Mouse (Mus musculus) Patski (cell line): ENCODE results near the gene Plcb1. TPM values are rescaled to one million over a fixed set of nuclear protein-coding genes. Genes with fewer than 3 reads are reported as not detected.
A peak's percentile ranks its signal among the peaks of the same experiment; 100 is the strongest.

Experiments used
- ATAC-seq: fragments of 100-300 bp; one replicate; pipeline ENCODE4 v1.8.0; 2021
- CTCF ChIA-PET: fragments of 350-600 bp; sonication (Branson Sonifier 250); formaldehyde crosslinking; loops from one replicate; lab custom pipeline; 2022; ENCODE audit warnings: inconsistent platforms; lab: Charles Lee
- POLR2A ChIA-PET: fragments of 350-600 bp; sonication (Branson Sonifier 250); formaldehyde crosslinking; loops from one replicate; lab custom pipeline; 2022; ENCODE audit warnings: antibody characterized with exemption, inconsistent platforms; lab: Charles Lee
- DNase-seq: peaks from one replicate; pipeline ENCODE4 v3.0.0-alpha.2; 2011; ENCODE audit warnings: low read depth, low spot score
- H3K27me3 ChIP-seq: fragments of 371-371 bp; one replicate; pipeline ENCODE4 v1.5.1; 2021
- CTCF ChIP-seq: fragments of 100-300 bp; IDR thresholded peaks from one replicate; pipeline ENCODE4 v1.5.1; 2021
- in situ Hi-C: fragments of 300-500 bp; cut with MboI; formaldehyde crosslinking; loops from 3 replicates; pipeline ENCODE4 v1.11.1; 2018; ENCODE audit warnings: low pct_unique_long_range_greater_than_20kb, mixed read lengths
- polyA plus RNA-seq: library from polyadenylated mRNA; unstranded; gene quantifications from one replicate; pipeline ENCODE4 v1.2.3, GENCODE M21; 2021

The Plcb1 gene
- polyA plus RNA-seq, 1 experiment from 2014 or later: 0.09 TPM

GRCm38 (mm10) chr2:135242662-135243316 is 456.9 kb downstream of the Plcb1 start:
- POLR2A ChIA-PET: no interaction called here
- H3K27me3 ChIP-seq: no peaks in the 10 kb centered on the region
- CTCF ChIA-PET: interaction anchor here (1.2 to 2.0 kb wide), 2 partner anchors 10 to 1487 kb away, joined by 3 to 4 read pairs; no protein-coding TSS in a partner anchor
- no peak for DNase-seq
- TF ChIP-seq CTCF: no peak
- in situ Hi-C loops: no loop called here
- ATAC-seq: no peak

DNA sequence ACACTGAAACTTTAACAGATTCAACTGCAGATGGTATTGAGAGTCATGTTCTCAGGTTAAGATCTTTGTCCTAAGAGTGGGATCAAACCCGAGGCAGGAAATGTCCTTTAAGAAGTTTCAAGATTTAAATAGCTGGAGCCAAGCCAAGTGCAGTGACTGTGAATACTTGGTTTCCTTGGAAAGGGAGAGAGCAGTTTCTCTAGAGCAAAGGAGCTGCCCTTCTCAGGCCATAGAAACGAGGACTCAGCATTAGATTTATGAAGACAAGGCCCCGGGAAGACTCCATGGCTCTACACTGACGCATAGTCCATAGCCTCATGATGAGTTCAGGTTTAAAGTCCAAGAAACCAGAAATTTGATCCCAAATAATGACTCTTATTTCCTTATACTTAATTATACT is 457.9 kb downstream of the Plcb1 start:
- in situ Hi-C loops: no loop called here
- DNase-seq: no peak
- CTCF ChIA-PET: interaction anchor here (1.2 kb wide), 1 partner anchor 1488 kb away, joined by 3 read pairs; no protein-coding TSS in a partner anchor
- POLR2A ChIA-PET: no interaction called here
- ATAC-seq: no peak
- no peak for TF ChIP-seq CTCF
- no peaks in the 10 kb centered on the region for H3K27me3 ChIP-seq

GRCm38 (mm10) chr2:135249925-135250324 is 464.1 kb downstream of the Plcb1 start:
- CTCF ChIA-PET: no interaction called here
- ATAC-seq: no peak
- in situ Hi-C loops: no loop called here
- POLR2A ChIA-PET: no interaction called here
- no peak for DNase-seq
- no peaks in the 10 kb centered on the region for H3K27me3 ChIP-seq
- TF ChIP-seq CTCF: no peak

DNA sequence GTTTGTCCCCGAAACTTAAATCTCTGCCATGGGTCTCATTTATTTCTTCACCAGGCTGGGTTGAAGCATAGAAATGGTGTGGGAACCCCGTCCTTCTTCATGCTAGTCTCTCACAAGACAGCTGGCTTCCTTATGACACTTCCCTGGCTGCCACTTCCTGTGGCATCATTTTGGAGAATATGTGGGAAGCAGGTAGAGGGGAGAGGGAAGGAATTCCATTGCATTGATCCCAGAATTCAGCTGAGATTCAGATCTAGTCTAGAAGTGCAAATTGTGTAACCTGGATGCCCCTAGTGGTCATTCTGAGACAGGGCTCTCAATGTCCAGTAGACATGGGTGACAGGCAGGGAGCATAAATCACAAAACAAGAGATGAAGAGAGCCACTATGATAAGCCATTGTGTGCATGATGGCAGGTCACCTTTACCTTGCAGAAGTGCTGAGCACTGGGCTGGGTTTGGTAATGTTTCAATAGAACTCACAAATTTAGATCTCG is 466.0 kb downstream of the Plcb1 start:
- ATAC-seq (no peak), DNase-seq (no peak)
- ChIA-PET POLR2A (no interaction called here), CTCF (interaction anchor here (0.9 kb wide), 2 partner anchors 12 to 20 kb away, joined by 3 read pairs; no protein-coding TSS in a partner anchor)
- H3K27me3 ChIP-seq: peaks cover 10% of the 10 kb centered on the region
- in situ Hi-C loops: no loop called here
- TF ChIP-seq CTCF: peak; percentile 61

DNA sequence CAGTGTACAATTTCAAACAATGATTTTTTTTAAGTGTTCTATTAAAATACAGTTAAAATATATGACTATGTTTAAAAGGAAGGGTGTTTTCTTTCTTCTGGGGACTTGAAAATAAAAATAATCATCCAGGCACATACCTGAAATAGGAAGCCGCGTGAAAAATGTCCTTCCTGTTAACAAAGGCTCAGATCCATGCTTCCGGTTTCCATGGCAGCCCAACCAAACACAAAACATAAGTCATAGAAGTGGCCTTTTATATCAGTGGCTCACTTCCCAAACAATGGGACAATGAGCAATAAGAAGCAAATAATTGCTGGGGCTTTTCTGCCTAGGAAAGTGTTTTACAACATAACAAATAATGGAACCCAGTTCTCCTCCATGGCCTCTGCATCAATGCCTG is 473.3 kb downstream of the Plcb1 start:
- ChIA-PET POLR2A (no interaction called here), CTCF (no interaction called here)
- peaks cover 10% of the 10 kb centered on the region for H3K27me3 ChIP-seq
- no peak for TF ChIP-seq CTCF
- no peak for ATAC-seq
- in situ Hi-C loops: no loop called here
- DNase-seq: no peak

- in situ Hi-C loops: no loop called here
- ATAC-seq: no peak
- DNase-seq: no peak
- no peak for TF ChIP-seq CTCF
- H3K27me3 ChIP-seq: no peaks in the 10 kb centered on the region
- ChIA-PET CTCF (interaction anchor here (0.9 kb wide), 1 partner anchor 11 kb away, joined by 3 read pairs; no protein-coding TSS in a partner anchor), POLR2A (no interaction called here)
Observed at GRCm38 (mm10) chr2:135263943-135264342, 478.1 kb downstream of the Plcb1 start.

GRCm38 (mm10) chr2:135274949-135275348 is 489.1 kb downstream of the Plcb1 start:
- peaks cover 10% of the 10 kb centered on the region for H3K27me3 ChIP-seq
- in situ Hi-C loops: no loop called here
- no peak for TF ChIP-seq CTCF
- DNase-seq: no peak
- ATAC-seq: no peak
- POLR2A ChIA-PET: no interaction called here
- CTCF ChIA-PET: no interaction called here

DNA sequence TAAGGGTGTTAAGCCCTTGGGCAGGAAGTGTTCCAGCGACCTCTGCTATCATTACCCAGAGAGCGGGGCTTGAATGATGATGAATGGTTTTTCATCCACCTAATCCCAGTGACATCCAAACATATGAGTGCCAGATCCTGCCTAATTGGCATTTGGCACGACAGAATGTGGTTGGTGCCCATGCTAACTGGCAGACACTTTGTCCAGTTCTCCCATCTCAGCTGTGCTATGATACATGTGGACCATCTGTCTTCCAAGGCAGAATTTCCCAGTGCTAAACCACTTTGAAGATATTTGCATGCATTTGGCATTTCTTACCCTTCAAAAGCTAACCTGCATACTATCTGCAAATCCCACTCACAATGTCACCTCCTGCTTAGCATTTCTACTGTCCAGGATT is 492.6 kb downstream of the Plcb1 start:
- no peaks in the 10 kb centered on the region for H3K27me3 ChIP-seq
- no peak for DNase-seq
- no peak for ATAC-seq
- ChIA-PET POLR2A (interaction anchor here (0.6 kb wide), 1 partner anchor 349 kb away, joined by 3 read pairs; no protein-coding TSS in a partner anchor), CTCF (no interaction called here)
- no peak for TF ChIP-seq CTCF
- in situ Hi-C loops: no loop called here

- no peak for DNase-seq
Observed at GRCm38 (mm10) chr2:135279026-135279425, 493.2 kb downstream of the Plcb1 start.

DNA sequence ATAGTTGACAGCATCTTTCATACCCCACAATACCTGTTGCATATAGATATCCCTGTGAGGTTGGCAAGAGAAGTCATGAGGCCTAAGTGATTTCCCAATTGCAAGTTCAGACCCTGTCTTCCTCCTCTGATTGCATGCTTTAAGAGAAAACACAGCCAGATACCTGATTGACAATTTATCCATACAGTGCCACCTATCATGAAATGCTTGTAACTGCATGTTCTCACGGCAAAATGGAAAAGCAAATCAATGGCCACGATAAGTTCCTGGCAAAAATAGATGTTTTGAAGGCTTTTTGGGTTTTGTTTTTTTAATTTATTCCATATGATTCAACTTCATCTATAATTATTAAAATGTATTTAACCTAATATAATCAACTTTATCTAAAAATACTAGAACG is 497.9 kb downstream of the Plcb1 start:
- ChIA-PET POLR2A (no interaction called here), CTCF (no interaction called here)
- TF ChIP-seq CTCF: peak; percentile 46
- no peak for DNase-seq
- peaks cover 12% of the 10 kb centered on the region for H3K27me3 ChIP-seq
- in situ Hi-C loops: no loop called here
- no peak for ATAC-seq

More at GRCm38 (mm10) chr2:135279026-135279425, 493.2 kb downstream of the Plcb1 start:
- no peak for ATAC-seq
- in situ Hi-C loops: no loop called here
- no peak for TF ChIP-seq CTCF
- CTCF ChIA-PET: no interaction called here
- no peaks in the 10 kb centered on the region for H3K27me3 ChIP-seq
- POLR2A ChIA-PET: no interaction called here

- ATAC-seq: no peak
- in situ Hi-C loops: no loop called here
- CTCF ChIA-PET: no interaction called here
- DNase-seq: no peak
- H3K27me3 ChIP-seq: peaks cover 22% of the 10 kb centered on the region
- no peak for TF ChIP-seq CTCF
- POLR2A ChIA-PET: no interaction called here
Observed at GRCm38 (mm10) chr2:135296184-135296769, 510.4 kb downstream of the Plcb1 start.
